Mouse (Mus musculus): Measurements from ENCODE around the gene Gm16405. TPM values are rescaled to one million over a fixed set of nuclear protein-coding genes. Genes with fewer than 3 reads are reported as not detected.

The Gm16405 gene
- total RNA-seq (2023), result not detected in 4 replicates

DNA sequence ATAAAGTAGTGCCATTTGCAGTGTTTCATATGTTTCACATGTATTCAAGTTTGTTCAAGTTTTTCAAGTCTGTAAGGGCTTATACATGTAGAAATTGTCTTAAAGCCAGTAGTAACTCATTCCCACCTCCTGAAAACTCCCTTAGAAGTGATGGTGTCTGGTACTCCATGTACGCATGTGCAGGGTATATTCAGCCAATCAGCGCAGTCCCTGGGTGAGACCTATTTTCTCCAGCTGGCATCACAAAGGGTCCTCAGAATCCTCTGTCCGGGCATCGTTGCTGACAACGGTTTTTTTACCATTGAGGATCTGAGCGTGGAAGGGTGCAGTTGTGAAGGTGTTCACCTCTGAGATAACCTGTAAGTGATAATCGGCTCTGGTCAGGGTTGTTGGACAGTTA is at the start of gene Gm16405:
Gm16405 (plus strand) TSS at position 301 of the 400 bp plus-strand sequence.

Other genes with a start within 250 kb of the Gm16405 start
- gene Gm16430, start 91.0 kb downstream of the Gm16405 start, total RNA-seq (2023), result not detected in 4 replicates